Mouse (Mus musculus) forebrain, embryonic 15.5 days (tissue): ENCODE results near the gene Itga8. TPM values are rescaled to one million over a fixed set of nuclear protein-coding genes. Genes with fewer than 3 reads are reported as not detected.
A peak's percentile ranks its signal among the peaks of the same experiment; 100 is the strongest.

Source experiments
- ATAC-seq: fragments of 200-750 bp; cut with Nextera tagmentation; replicated peaks from 2 replicates; pipeline ENCODE4 v1.8.0; 2017; ENCODE audit warnings: mild to moderate bottlenecking, moderate TSS enrichment, moderate library complexity
- H3K27ac ChIP-seq: fragments of 300-500 bp; sonication (generic); replicated peaks from 2 replicates; pipeline ENCODE4 v1.5.1; 2015; ENCODE audit warnings: mild to moderate bottlenecking, inconsistent platforms
- H3K27me3 ChIP-seq: fragments of 300-500 bp; sonication (generic); 2 replicates; pipeline ENCODE4 v1.6.1; 2015; ENCODE audit warnings: inconsistent platforms
- H3K36me3 ChIP-seq: fragments of 300-500 bp; sonication (generic); 2 replicates; pipeline ENCODE4 v1.6.1; 2015; ENCODE audit warnings: mild to moderate bottlenecking, inconsistent platforms
- H3K4me1 ChIP-seq: fragments of 300-500 bp; sonication (generic); 2 replicates; pipeline ENCODE4 v1.6.1; 2015; ENCODE audit warnings: inconsistent platforms
- H3K4me2 ChIP-seq: fragments of 300-500 bp; sonication (generic); replicated peaks from 2 replicates; pipeline ENCODE4 v1.6.1; 2015; ENCODE audit warnings: mild to moderate bottlenecking, inconsistent platforms
- H3K4me3 ChIP-seq: fragments of 300-500 bp; sonication (generic); 2 replicates; pipeline ENCODE4 v1.5.1; 2015; ENCODE audit warnings: mild to moderate bottlenecking, inconsistent platforms
- H3K9ac ChIP-seq: fragments of 300-500 bp; sonication (generic); replicated peaks from 2 replicates; pipeline ENCODE4 v1.6.1; 2015; ENCODE audit warnings: mild to moderate bottlenecking, inconsistent platforms
- H3K9me3 ChIP-seq: fragments of 300-500 bp; sonication (generic); 2 replicates; pipeline ENCODE4 v1.6.1; 2016; ENCODE audit warnings: inconsistent platforms
- WGBS: fragments of 180-500 bp; shearing (Covaris S2); methylation state at CpG from one replicate; pipeline ENCODE4 v1.1.7; 2015; ENCODE audit warnings: mixed read lengths; 5-methylcytosine and 5-hydroxymethylcytosine counted together
- polyA plus RNA-seq: library from polyadenylated mRNA; unstranded; fragments of >200 nt; fragmentation: Nextera tagmentation; extraction: Ambion mirVana; gene quantifications from 2 replicates; pipeline ENCODE4 v1.2.1, GENCODE M21; 2015

Gene Itga8
- polyA plus RNA-seq = 2.3 and 2.5 TPM in 2 replicates

GRCm38 (mm10) chr2:12301431-12302170 is at the start of gene Itga8:
TSS of gene Itga8 (minus strand) at chr2:12301922.
- ATAC-seq = peak; percentile 98
- under 1% methylated on average over 56 of the region's 56 CpGs for WGBS
- Histone ChIP-seq H3K4me2 (peak within 1 kb of the TSS; percentile 91), H3K9ac (peak within 1 kb of the TSS; percentile 89), H3K4me1 (peaks cover 7% of the 10 kb centered on the region), H3K4me3 (peak within 1 kb of the TSS; percentile 86), H3K9me3 (no peaks in the 10 kb centered on the region), H3K27me3 (0 out of 2 replicates have a peak, but pooled peaks cover 4% of the 10 kb centered on the region), H3K27ac (no peak within 1 kb of the TSS), H3K36me3 (no peaks in the 10 kb centered on the region)

- Histone ChIP-seq H3K4me2 (no peak overlapping the region), H3K9ac (no peak overlapping the region), H3K4me1 (no peaks in the 10 kb centered on the region), H3K27ac (no peak overlapping the region), H3K36me3 (peaks cover 3% of the 10 kb centered on the region; the same call in 1 of the 2 replicates), H3K9me3 (no peaks in the 10 kb centered on the region), H3K27me3 (no peaks in the 10 kb centered on the region), H3K4me3 (no peak overlapping the region)
- WGBS = 93% methylated on average over 2 of the region's 2 CpGs
- ATAC-seq = no peak
Observed at GRCm38 (mm10) chr2:12348914-12349313, 47.2 kb upstream of the Itga8 start.

DNA sequence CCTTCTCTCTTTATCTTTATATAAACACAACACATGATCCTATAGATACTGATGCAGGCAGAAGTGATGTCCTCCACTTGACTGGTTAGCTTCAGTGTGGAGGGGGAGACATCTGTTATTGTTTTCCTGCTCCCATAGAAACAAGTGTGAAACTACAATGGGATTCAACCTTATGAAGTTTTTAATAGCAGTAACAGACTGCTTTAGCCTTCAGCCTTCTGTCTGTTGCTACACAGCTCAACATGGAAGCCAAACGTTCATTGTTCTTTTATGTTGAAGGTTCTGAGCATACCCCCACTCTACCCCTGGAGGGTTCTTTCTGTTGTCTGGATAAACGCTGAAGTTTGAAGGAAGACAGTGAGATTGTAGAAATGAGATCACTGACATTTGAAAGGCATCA is 30.2 kb upstream of the Itga8 start:
- no peak overlapping the region for H3K4me3 ChIP-seq
- 54% methylated on average over 2 of the region's 2 CpGs for WGBS
- no peaks in the 10 kb centered on the region for H3K27me3 ChIP-seq
- no peaks in the 10 kb centered on the region for H3K36me3 ChIP-seq
- no peak overlapping the region for H3K4me2 ChIP-seq
- H3K4me1 ChIP-seq = peaks cover 27% of the 10 kb centered on the region
- no peak overlapping the region for H3K27ac ChIP-seq
- ATAC-seq = no peak
- H3K9me3 ChIP-seq = no peaks in the 10 kb centered on the region
- no peak overlapping the region for H3K9ac ChIP-seq

DNA sequence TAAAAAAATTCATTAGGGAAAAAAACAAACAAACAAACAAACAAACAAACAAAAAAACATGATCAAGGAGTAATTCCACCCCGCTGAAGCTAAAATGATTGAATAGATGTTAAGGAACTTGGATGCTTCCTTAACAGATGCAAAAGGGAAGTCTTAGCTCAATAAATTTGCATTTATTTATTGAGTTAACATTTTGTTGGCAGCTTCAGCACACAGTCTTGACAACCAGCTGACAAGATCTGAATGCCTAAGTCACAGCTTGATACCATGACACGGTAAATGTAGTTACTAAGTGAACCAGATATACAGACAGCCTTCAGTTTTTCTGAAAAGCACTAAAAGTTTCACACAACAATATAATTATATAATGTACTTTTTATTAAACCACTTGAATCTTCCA is 27.9 kb upstream of the Itga8 start:
- peak; percentile 77 for ATAC-seq
- H3K36me3 ChIP-seq = no peaks in the 10 kb centered on the region
- H3K27me3 ChIP-seq = no peaks in the 10 kb centered on the region
- H3K4me2 ChIP-seq = no peak overlapping the region
- peaks cover 27% of the 10 kb centered on the region for H3K4me1 ChIP-seq
- no peak overlapping the region for H3K9ac ChIP-seq
- 22% methylated on average over 2 of the region's 2 CpGs for WGBS
- no peaks in the 10 kb centered on the region for H3K9me3 ChIP-seq
- H3K27ac ChIP-seq = no peak overlapping the region
- H3K4me3 ChIP-seq = no peak overlapping the region

GRCm38 (mm10) chr2:12329068-12329407 is 27.3 kb upstream of the Itga8 start:
- H3K27me3 ChIP-seq = no peaks in the 10 kb centered on the region
- 11% methylated on average over 5 of the region's 5 CpGs for WGBS
- no peak overlapping the region for H3K4me2 ChIP-seq
- no peak overlapping the region for H3K9ac ChIP-seq
- H3K4me3 ChIP-seq = no peak overlapping the region
- H3K9me3 ChIP-seq = no peaks in the 10 kb centered on the region
- H3K4me1 ChIP-seq = peaks cover 27% of the 10 kb centered on the region
- H3K27ac ChIP-seq = no peak overlapping the region
- H3K36me3 ChIP-seq = no peaks in the 10 kb centered on the region
- 0 out of 2 replicates have a peak, but pooled peaks have one; percentile 0 for ATAC-seq

DNA sequence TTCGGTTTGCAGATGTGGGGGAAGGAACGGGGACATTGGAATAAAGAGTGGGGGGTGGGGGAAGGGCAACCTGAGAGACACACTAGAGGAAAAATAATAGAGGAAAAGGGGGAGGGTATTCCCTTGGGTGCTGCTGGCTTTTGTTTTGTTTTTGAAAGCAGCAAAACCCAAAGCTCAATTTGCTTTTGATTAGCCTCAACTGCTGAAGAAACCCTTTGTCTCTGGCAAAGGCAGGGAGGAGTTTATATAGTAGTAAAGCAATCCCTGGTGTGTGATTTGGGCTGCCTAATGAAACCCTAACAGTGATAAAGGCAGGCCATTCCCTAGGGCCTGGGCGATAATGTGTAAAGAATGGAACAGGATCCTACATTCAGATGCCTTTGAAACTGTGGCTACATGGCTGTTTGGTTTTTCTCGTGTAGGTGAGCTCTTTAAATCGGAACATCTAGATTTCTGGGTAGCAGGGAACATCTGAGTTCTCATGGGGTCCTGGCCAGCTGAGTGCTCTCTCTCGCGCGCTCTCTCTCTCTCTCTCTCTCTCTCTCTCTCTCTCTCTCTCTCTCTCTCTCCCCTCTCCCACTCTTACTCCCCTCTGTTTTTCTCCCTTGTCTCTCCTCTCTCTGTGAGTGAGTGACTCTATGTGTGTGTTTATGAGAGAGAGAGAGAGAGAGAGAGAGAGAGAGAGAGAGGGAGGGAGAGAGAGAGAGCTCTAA is 26.8 kb upstream of the Itga8 start:
- no peak overlapping the region for H3K9ac ChIP-seq
- peak overlapping the region; percentile 35 for H3K4me2 ChIP-seq
- H3K4me3 ChIP-seq = no peak overlapping the region
- peak; percentile 33; the same call in 1 of the 2 replicates for ATAC-seq
- 7% methylated on average over 8 of the region's 8 CpGs for WGBS
- peaks cover 27% of the 10 kb centered on the region for H3K4me1 ChIP-seq
- H3K9me3 ChIP-seq = no peaks in the 10 kb centered on the region
- H3K27me3 ChIP-seq = no peaks in the 10 kb centered on the region
- H3K27ac ChIP-seq = no peak overlapping the region; the same call in 1 of the 2 replicates
- no peaks in the 10 kb centered on the region for H3K36me3 ChIP-seq

DNA sequence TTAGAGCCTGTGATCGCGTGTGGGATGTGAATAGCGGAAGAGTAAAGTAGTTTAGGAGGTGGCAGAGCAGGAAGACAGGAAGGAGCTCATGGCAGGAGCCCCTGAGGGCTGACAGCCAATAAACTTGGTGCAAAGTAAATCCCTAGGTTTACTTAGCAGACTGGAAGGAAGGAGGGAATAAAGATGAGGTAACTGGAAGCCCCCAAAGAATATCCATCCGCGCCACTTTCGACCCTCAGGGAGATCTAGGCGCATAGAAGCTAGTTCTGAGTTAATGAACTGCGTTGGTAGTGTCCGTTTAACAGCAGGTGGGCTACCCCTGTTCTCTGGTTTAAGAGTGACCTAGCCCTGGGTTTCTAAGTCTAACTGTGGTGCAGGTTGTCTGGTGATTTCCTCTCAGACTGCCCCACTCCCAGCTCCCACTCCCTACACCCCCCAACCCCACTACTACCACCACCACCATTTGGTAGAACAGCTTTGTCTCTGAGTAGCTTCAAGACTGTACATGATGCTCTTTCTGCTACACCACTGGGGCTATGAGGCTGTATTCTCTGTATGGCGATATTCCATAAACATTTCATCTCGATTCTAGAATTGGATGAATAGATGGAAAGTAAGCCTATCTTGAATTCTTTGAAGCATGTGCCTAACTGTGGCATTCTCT is 26.1 kb upstream of the Itga8 start:
- Histone ChIP-seq H3K27ac (no peak overlapping the region), H3K9ac (no peak overlapping the region), H3K36me3 (no peaks in the 10 kb centered on the region), H3K4me2 (peak overlapping the region; percentile 35), H3K9me3 (no peaks in the 10 kb centered on the region), H3K4me3 (peak overlapping the region; percentile 28), H3K4me1 (peaks cover 27% of the 10 kb centered on the region), H3K27me3 (no peaks in the 10 kb centered on the region)
- WGBS = 23% methylated on average over 11 of the region's 11 CpGs
- ATAC-seq = peak; percentile 33; the same call in 1 of the 2 replicates

DNA sequence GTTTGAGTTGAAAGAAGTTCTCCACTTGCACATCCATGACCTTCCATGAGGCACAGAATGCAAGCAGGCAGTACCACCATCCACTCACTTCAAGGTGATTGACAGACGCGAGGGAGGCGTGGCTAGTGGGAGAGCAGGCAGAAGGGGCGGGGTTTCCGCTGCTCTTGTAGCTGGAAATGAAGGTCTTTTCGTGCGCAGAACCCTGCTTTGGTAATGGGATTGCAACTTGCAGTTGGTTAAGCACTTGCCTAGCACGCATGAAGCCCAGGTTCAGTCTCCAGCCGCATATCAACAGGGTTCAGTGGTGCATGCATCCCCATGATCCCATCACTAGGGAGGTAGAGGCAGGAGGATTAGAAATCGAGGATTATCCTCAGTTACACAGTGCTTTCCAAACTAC is 25.5 kb upstream of the Itga8 start:
- peak overlapping the region; percentile 35 for H3K4me2 ChIP-seq
- H3K4me3 ChIP-seq = peak overlapping the region; percentile 28
- H3K4me1 ChIP-seq = peaks cover 27% of the 10 kb centered on the region
- H3K27me3 ChIP-seq = no peaks in the 10 kb centered on the region
- WGBS = 15% methylated on average over 10 of the region's 10 CpGs
- no peaks in the 10 kb centered on the region for H3K36me3 ChIP-seq
- H3K9ac ChIP-seq = no peak overlapping the region
- H3K27ac ChIP-seq = no peak overlapping the region
- ATAC-seq = peak; percentile 51; the same call in 1 of the 2 replicates
- H3K9me3 ChIP-seq = no peaks in the 10 kb centered on the region

DNA sequence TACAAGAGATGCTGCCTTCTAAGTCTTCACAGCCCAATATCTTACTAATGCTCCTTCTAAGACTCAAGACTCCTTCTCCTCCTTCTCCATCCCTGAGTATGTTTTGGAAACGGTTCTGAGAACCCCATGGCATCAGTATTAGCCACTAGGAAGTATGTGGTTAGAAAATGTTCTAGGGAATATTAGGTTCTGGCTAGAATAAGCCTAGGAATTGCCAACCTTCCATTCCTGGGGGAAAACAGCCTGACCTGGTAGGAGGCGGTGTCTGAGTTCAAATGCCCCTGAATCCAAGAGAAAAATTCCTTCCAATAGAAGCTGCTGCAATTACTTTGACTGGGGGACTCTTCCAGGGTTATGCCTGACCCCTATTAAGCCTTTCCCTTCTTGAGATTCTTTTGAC is 24.1 kb upstream of the Itga8 start:
- WGBS = 82% methylated on average over 2 of the region's 2 CpGs
- no peaks in the 10 kb centered on the region for H3K36me3 ChIP-seq
- no peak for ATAC-seq
- H3K27ac ChIP-seq = no peak overlapping the region
- H3K9ac ChIP-seq = no peak overlapping the region
- no peak overlapping the region for H3K4me2 ChIP-seq
- no peaks in the 10 kb centered on the region for H3K9me3 ChIP-seq
- H3K4me3 ChIP-seq = no peak overlapping the region
- no peaks in the 10 kb centered on the region for H3K27me3 ChIP-seq
- H3K4me1 ChIP-seq = peaks cover 27% of the 10 kb centered on the region

DNA sequence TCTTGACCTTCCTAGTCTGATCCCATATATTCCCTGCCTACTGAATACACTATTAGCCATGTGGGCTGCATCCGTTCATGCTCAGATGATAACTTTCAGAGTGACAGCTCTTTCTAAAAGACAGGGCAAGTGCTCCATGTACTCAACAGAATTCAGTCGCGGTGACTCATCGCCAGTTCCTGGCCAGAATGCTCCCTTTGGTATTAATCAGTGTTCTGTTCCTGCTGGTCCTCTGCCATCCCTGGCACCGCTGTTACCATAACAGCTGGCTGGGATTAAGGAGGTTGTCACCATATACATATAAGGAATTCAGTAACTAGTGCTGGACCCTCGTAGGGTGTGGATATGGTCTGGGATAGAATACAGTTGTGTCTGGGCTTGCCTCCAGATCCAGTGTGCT is 23.7 kb upstream of the Itga8 start:
- WGBS = 82% methylated on average over 6 of the region's 6 CpGs
- Histone ChIP-seq H3K27ac (no peak overlapping the region), H3K4me2 (no peak overlapping the region), H3K9ac (no peak overlapping the region), H3K9me3 (no peaks in the 10 kb centered on the region), H3K4me3 (no peak overlapping the region), H3K27me3 (no peaks in the 10 kb centered on the region), H3K4me1 (peaks cover 27% of the 10 kb centered on the region), H3K36me3 (no peaks in the 10 kb centered on the region)
- ATAC-seq = no peak

GRCm38 (mm10) chr2:12320914-12321313 is 19.2 kb upstream of the Itga8 start:
- ATAC-seq = no peak
- no peak overlapping the region for H3K27ac ChIP-seq

GRCm38 (mm10) chr2:12318715-12319114 is 17.0 kb upstream of the Itga8 start:
- no peaks in the 10 kb centered on the region for H3K9me3 ChIP-seq
- H3K27me3 ChIP-seq = no peaks in the 10 kb centered on the region
- no peaks in the 10 kb centered on the region for H3K36me3 ChIP-seq
- H3K4me1 ChIP-seq = no peaks in the 10 kb centered on the region
- no peak overlapping the region for H3K9ac ChIP-seq
- no peak overlapping the region for H3K4me3 ChIP-seq
- no peak for ATAC-seq
- H3K4me2 ChIP-seq = no peak overlapping the region
- 99% methylated on average over 3 of the region's 3 CpGs for WGBS
- no peak overlapping the region for H3K27ac ChIP-seq

More at GRCm38 (mm10) chr2:12320914-12321313, 19.2 kb upstream of the Itga8 start:
- no peaks in the 10 kb centered on the region for H3K36me3 ChIP-seq
- H3K4me1 ChIP-seq = no peaks in the 10 kb centered on the region
- no peaks in the 10 kb centered on the region for H3K27me3 ChIP-seq
- H3K9ac ChIP-seq = no peak overlapping the region
- 91% methylated on average over 4 of the region's 4 CpGs for WGBS
- H3K4me2 ChIP-seq = no peak overlapping the region
- H3K4me3 ChIP-seq = no peak overlapping the region
- no peaks in the 10 kb centered on the region for H3K9me3 ChIP-seq
